Mouse (Mus musculus): ENCODE measurements around the gene Kif15.
A peak's percentile ranks its signal among the peaks of the same experiment; 100 is the strongest.

The Kif15 gene

DNA sequence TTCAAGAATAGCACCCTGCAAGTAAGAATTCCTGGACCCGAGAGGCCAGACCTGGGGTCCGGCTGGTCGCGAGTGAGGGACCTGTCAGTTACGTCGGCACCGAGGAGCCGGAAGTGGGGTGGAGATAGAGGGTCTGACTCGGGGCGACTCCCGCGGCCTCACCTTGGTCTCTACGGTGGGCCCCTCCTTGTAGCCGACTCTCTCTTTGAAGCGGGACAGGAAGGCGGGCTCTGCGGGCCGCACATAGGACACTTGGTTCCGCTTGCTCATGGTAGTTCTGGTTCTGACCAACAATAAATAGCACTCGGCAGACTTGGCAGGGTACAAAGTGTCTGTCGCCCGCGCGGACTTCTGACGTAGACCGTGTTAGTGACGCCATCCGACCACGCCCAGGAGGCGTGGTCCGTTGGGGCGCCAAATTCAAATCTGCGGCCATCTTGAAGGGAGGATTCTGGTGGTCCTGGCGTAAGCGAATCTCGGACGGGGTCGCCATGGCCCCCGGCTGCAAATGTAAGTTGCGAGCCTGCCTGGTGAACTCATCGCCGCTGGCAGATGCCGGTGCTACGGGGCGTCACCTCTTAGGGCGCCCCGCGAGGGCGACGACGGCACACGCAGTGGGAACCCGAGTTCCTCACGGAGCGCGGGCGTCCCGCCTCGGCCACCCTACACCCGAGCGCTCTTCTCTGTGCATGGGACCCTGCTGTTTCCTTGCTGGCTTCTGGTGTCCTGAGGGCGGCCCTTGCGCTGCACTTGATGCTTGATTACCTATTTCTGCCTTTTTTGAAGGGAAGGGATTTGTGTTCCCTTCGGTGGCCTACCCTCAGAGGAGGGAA lies at the start of gene Kif15, which contains the start of gene 1110059G10Rik:
Kif15 (plus strand) TSS at position 404 of the 833 bp plus-strand sequence.
1110059G10Rik (minus strand) TSS at position 358 of the 833 bp plus-strand sequence.
- DNase-seq, result peak; percentile 80 to 94

DNA sequence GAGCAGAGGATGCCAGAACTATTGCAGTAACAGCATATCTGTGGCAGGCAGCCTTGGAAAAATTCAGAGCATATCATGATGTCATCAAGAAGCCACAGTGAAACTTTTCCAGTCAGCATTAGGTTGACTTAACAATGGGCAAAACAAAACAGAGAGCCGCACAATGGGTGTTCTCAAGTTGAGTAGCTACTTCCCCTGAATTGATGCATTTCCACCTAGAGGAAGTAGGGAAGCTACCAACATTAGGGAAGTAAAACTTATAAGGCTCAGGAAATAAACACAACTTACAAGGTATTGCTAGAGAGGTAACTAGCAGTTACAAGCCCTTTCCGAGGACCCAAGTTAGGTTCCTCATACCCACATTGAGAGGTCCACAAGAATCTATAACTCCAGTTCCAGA lies 49.8 kb upstream of the Kif15 start:
- no peak for DNase-seq

DNA sequence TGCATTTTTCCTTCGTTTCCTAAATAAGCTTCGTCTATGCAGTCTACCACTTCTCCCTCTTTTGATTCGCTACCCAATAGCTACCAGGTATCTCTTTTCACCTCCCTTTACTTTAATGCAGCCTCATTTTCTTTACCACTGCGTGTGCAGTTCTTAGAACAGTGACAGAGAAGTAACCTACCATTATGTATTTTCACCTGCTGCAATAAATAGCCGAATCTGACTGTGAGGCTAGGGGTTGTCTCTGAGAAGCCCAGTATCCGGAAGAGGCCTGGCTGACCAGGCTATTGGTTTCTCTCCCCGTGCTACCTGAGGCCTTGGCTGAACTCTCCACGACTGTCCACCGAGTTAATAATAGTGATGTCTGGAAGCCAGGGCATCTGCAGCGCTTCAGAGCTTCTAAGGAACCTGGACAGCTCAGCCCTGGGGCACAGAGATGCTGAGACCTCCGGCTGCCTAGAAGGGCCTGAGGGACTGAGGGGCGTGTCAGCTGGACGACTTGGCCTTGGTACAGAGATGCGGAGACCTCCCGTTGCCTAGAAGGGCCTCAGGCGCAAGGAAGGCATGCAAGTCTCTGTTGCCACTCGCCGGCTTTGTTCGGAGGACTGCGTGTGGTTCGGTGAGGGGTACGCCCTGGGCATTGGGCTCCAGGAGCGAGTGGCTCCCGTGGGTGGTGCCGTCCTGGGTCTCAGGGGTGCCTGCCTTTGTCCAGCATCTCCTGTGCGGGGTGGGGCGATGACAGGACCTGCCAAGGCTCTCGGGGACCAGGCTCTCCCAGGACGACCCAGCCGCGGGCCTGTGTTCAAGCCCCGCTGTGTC lies 47.9 kb upstream of the Kif15 start:
- peak; percentile 76 to 79 for DNase-seq

DNA sequence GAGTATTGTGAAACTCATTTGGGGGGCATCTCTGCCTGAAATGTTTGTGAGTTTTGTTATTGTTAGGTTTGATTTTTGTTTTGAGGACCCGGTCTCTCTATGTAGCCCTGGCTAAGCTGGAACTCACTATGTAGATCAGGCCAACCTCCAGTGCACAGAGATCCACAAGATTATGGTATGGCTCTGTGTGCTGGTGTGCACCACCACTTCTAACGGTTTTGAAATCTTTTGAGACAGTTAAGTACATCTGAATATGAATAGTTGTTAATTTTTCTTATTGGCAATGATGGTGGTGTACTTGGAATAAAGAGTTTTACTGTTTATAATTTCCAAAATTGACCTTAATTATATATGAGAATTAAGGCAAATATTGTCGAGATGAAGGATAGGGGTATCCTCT lies 28.4 kb upstream of the Kif15 start:
- DNase-seq, result no peak

DNA sequence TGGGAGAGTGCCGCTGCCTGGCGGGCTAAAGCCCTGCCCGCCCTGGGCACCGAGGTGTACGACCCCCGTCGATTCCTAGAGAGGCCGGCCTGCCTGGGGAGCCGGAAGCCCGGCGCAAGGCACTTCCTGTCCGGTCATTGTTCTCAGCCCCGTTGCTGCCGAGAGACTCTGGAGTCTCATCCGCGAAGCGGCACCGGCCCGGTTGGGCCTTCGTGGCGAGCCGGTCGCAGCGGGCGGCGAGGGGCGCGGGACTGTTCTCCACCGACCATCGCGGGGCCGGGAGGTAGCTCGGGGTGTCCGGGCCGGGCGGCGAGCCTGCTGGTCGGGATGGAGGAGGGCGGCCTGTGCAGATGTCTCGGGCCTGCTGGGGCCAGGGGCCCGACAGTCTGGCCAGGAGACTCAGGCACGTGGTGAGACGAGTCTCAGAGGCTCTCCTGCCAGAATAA lies 27.9 kb upstream of the Kif15 start, which contains the start of gene Zfp105:
Zfp105 (plus strand) TSS at position 137 of the 446 bp plus-strand sequence.
- DNase-seq, result peak; percentile 71 to 77

DNA sequence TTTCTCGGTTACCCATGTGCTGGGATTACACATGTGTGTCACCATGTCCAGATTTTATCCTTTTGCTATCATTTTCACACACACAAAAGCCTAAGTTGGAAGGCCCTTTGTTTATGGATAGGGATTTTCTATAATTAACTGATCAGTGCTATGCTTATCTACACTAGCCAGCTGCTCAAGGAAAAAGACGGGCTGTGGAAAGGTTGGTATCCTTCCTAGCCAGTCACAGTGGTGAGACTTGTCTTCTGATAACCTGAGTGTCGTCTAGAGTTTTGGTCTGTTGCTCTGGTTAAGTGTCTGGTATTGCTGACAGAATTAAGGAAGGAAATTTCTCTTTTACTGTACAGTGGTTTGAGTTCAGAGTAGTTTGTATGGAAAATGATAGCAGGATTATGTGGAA lies 21.9 kb upstream of the Kif15 start:
- DNase-seq, result no peak

DNA sequence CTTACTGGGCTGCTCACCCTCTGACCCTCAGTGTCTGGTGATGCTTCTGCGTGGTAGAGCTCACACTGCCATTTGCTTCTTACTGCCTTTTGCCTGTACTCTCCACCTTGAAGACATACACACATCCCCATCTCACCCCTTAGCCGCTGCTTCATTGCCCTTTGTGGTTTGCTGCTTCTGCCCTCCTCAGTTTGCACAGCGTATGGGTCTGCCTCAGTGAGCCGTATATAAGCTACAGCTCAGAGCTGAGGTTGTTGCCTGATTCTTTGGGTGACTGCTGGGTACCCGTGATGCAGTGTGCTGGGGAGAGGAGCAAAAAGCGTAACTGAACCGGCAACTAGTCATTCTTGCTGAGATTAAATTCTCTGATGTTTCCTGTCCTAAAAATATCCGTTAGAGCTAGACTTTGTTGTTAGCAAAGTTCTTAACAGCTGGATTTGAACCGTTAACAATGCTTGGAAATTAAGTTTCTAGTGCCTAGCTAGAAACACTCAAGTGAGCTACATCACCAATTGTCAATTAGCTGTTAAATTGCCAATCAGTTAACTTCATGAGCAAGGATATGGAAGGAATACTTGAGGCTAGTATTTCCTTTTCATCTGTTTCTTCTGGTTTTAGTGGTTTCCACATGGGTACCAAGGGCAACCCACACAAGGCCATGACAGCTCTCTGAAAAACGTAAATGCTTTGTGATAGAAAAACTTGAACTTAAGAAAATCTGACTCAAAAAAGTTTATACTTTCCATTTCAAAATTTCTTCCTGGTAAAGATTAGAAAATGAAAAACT lies 47.8 kb downstream of the Kif15 start:
- no peak for DNase-seq

DNA sequence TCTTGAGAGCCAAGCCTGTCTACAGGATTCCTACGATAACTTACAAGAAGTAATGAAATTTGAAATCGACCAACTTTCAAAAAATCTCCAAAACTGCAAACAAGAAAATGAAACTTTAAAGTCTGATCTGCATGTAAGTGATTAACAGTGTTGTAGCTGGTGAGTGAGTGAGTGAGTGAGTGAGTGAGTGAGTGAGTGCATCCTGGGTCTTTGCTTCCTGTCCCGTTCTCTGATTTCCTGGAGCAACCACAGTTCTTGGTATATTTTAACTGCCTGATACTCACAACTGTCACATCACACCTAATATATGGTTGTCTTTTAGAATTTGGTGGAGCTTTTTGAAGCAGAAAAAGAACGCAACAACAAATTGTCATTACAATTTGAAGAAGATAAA lies 48.3 kb downstream of the Kif15 start:
- no peak for DNase-seq

DNA sequence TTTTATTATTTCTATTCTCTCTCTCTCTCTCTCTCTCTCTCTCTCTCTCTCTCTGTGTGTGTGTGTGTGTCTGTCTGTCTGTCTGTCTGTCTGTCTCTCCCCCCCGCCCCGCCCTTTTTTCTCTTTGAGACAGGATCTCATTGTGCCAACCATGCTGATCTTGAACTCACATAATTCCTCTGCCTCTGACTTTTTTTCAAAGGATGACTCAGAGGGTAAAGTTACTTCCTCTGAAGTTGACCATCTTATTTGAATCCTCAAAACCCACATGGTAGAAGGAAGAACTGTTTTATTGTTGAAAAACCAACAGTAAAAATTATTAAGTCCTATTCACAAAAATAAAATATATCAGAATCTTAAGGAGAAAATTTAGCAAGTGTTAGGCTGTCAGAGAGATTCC lies 53.9 kb downstream of the Kif15 start:
- no peak for DNase-seq

DNA sequence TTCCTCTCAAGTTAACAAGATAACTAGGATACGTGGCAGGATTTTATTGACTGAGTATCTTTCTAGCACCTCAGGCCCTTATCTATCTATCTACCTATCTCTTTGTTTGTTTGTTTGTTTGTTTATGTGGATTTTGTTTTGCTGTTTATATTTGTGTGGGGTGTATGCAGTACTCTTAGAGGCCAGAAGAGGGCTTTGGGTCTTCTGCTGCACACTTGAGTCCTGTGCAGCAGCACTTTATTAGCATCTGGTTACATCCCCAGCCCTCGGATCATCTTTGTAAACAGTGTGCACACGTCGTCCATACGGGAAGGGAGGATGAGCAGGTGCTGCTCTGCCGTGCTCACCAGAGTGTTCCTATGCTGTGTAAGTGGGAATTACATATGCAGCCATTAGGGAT lies 55.2 kb downstream of the Kif15 start:
- no peak for DNase-seq

DNA sequence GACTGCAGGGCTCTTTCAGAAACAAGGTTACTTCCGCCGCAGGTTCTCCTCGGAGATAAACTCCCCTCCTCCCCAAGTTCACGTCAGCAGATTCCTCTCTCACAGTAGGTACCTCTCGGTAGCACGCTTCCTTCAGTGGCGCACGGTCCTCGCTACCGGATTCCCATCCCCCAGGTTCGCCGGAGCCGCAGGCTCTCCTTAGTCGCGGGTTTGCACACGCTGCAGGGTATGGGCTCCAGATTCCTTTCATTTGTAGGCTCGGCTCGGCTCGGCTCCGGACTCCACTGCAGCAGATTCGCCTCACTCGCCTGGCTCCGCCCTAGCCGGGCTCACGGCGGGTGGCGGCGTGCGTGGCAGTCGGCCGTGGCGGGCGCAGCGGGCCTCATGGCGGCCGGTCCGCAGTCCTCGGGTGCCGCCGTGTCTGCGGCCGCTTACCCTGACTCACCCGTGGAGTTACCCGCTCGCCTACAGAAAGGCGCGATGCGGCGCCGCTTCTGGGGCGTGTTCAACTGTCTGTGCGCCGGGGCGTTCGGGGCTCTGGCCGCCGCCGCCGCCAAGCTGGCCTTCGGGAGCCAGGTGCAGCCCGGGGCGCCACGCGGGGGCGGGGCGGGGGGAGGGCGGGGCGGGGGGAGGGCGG lies 70.3 kb downstream of the Kif15 start, which contains the start of gene Tmem42:
Tmem42 (plus strand) TSS at position 332 of the 637 bp plus-strand sequence.
- DNase-seq, result peak; percentile 81 to 93

DNA sequence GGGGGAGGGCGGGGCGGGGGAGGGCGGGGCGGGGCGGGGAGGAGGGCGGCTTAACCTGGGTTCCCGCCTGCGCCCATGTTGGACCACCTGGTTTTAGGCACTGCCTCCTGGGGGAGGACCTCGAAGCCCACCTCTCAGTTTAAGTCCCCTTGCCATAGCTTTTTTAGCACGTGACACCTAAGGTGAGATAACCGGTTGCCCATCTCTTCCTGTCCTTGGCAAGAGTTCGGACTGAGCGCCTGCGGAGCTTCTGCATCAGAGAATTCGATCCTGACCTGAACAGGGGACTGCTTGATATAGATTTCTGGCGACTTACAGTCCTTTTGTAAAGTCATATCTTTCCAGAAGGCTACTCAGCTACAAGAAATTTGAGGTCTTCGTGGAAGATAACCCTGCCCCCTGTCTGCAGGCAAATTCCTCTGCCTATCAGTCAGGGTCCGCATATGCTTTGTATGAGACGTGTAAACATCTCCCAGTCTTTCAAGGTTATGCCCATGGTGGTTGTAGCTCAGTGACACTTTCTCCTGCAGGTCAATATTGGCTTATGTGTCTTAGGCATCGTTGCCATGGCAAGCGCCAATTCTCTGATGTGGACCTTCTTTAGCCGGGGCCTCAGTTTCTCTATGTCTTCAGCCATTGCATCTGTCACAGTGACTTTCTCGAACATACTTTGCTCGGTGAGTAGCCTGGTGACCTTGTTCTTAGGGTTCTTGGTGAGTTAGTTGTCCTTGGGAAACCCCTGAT lies 71.0 kb downstream of the Kif15 start:
- DNase-seq, result peak in 1 of 2 experiments; percentile 52

DNA sequence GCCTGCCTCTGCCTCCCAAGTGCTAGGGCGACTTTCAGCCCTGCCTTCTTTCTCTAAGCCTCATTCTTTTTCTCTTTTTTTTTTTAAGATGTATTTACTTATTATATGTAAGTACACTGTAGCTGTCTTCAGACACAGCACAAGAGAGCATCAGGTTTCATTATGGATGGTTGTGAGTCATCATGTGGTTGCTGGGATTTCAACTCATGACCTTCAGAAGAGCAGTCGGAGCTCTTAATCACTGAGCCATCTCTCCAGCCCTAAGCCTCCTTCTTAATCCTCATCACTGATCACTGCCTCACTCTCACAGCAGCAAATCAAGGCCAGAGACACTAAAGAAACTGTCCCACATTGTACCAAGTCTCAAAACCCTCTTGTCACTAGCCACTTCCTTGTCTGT lies 73.4 kb downstream of the Kif15 start:
- DNase-seq, result no peak

DNA sequence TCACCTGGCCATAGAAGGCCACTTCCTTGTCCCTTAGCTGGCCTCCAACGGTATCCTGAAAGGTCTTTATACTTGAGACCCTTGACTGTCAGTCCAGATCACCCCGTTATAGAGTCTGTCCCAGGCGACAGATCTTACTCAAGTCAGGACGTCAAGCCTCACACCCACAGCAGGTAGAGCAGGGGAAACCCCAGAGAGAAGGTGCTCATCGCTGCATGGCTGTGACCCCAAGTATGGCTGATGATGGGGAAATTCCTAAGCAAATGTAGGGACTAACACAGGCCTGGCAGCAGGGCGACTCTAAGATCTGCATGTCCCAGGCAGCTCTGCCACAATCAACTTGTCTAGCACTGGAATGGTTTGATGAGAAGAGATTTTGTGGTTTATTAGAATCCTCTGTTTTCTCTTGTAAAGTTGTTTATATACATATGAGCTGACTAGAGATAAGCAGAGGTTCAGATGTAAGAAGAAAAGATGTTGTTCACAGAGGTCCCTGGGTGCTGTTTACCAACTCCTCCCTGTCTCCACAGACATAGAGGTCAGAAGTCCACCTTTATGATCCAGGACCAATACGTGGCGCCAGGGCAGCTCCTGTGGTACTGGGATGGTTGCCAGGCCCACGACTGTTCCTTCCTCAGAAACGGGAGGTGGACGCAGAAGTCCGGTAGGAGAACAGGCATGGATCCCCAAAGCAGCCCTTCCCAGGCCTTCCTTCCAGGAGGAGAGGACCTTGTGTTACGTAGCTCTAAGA lies 80.8 kb downstream of the Kif15 start:
- DNase-seq, result no peak

DNA sequence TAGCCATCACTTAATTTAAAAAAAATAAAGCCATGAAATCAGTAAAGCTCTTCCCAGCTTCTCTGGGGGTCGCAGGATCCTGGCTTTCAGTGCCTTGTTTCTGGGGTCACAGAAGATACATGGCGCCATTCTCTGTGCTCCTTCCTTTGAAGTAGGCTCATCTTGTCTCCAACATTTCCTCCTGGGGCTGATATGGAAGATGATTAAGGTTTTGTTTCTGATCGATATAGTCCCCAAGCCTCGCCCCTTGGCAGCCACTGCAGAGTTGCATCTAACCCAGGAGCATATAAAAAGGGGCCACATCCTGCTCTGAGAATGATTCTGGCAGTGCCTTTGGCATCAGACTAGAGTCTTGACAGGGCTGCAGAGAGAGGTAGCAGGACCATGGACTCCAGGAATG lies 83.6 kb downstream of the Kif15 start, which contains the start of gene Tgm4:
Tgm4 (plus strand) TSS at position 301 of the 400 bp plus-strand sequence.
- no peak for DNase-seq

DNA sequence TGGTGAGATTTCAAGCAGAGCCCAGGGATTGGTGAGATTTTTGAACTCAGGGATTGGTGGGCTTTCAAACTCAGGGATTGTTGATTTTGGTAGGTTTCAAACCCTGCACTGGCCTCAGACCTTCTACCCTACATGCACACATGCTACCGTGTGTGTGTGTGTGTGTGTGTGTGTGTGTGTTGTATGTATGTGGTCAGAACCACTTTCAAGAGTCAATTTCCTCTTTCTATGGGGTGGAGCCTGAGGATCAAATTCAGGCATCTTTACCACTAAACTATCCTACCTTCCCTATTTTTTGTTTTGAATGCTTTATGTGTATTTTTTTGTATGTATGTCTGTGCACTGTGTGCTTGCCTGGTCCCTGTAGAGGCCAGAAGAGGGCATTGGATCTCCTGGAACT lies 96.8 kb downstream of the Kif15 start:
- DNase-seq, result no peak

DNA sequence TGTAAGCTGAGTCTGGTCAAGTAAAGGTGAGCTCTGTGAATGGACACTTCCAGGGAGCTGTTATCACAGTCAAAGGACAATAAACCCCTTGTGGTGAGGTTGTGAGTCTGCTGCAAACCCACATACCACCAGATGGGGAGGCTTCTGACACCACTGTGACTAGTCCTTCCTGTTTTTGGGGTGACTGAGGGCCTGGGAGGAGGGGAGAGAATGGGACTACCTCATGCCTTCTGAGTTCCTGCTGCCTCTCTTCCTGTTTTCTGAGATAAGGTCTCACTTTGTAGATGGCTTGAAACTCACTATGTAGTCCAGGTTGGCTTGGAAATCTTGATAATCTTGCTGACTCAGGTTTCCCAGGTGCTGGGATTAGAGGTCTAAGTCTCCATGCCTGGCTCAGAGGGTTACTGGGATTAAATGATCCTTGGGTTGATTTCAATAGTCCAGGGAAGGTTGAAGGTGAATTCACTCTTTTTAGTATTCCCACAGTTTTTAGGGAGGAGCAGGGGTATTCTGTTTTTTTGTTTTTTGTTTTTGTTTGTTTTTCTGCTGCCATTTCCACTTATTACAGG lies 108.0 kb downstream of the Kif15 start:
- DNase-seq, result no peak

DNA sequence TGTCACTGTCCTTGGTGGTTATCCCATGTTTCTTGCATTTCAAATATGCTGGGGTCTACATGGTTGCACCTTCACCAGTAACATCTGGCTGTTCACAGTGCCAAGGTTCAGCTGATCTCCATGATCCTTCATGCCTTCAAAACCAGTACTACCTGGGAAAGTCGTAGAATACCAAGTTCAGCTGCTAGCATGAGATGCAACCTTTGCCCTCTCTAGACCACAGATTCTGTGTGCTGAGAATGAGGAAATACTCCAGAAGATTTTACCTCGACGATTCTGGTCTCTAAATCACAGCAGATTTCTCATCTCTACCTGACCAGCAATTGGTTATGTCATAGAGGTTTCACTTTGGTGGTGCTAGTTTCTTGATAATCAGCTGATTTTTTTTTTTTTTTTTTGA lies 109.3 kb downstream of the Kif15 start:
- DNase-seq, result no peak

All from cerebellum, adult 18-20 months (tissue).